8 mouse cellular contexts compared by ENCODE assay signal in genomic region chr5:115489699-115490637, GRCm38 (mm10). TPM values are rescaled to one million over a fixed set of nuclear protein-coding genes. Genes with fewer than 3 reads are reported as not detected.
A peak's percentile ranks its signal among the peaks of the same experiment; 100 is the strongest.
DNase-seq lines count a peak whose midpoint lies in the region; TF ChIP-seq lines count a peak whose summit lies in the region.

No protein-coding gene starts in this region.

- no peaks in the 10 kb centered on the region for H3K36me3 ChIP-seq in megakaryocyte, embryonic 14.5 days (replicated peaks; ENCODE audit: low read length)

- intact Hi-C loops in gastrocnemius, adult 2 months (cut with DNase I): no loop called here

- peaks cover 39% of the 10 kb centered on the region for H3K4me1 ChIP-seq in megakaryocyte, embryonic 14.5 days

- H3K9me3 ChIP-seq in megakaryocyte, embryonic 14.5 days: no peaks in the 10 kb centered on the region

- peak overlapping the region; percentile 76 for H3K4me3 ChIP-seq in gastrocnemius, adult 2 months
- peak overlapping the region; percentile 94 for H3K4me3 ChIP-seq in megakaryocyte, embryonic 14.5 days (replicated peaks)

- TF ChIP-seq CTCF in gastrocnemius, adult 2 months (IDR thresholded peaks at IDR 0.05): no peak

- DNase-seq in ZHBTc4 (ENCODE audit: low read depth, low spot score): peak; percentile 98
- peak; percentile 69 to 80 for DNase-seq in cerebellum, postnatal 4 days (ENCODE audit: low spot score in 2 of 2)
- peak; percentile 93 for DNase-seq in gastrocnemius, adult 2 months
- DNase-seq in hindlimb bud, embryonic 11.5 days (ENCODE audit: extremely low spot score, low read depth, low spot score): peak; percentile 91
- DNase-seq in left cerebral cortex, adult 8-10 months (ENCODE audit: low spot score in 2 of 2): peak; percentile 84 to 89
- peak; percentile 89 to 93 for DNase-seq in right cerebral cortex, postnatal 10 days (ENCODE audit: low spot score in 2 of 2)
- DNase-seq in urinary bladder, postnatal 4 days (ENCODE audit: low spot score in 2 of 2): peak; percentile 82

- peaks cover 10% of the 10 kb centered on the region for H3K27me3 ChIP-seq in megakaryocyte, embryonic 14.5 days (replicated peaks)

- peak overlapping the region; percentile 100 for H3K27ac ChIP-seq in gastrocnemius, adult 2 months

RNA-seq across cellular contexts. Expression of gene Sirt4, which starts 5.4 kb away (rescaled TPM):
- 10 to 100 TPM; 10.9 to 17.3 TPM for total RNA-seq in gastrocnemius, adult 2 months (2021)
- 10 to 100 TPM; 27.1 to 38.6 (median 33.1) TPM for total RNA-seq in left cerebral cortex, adult 8-10 months (2022)
- 3.1 TPM in 1 of 2 replicates, not detected in the other for polyA plus RNA-seq in megakaryocyte, embryonic 14.5 days (2012; ENCODE audit: insufficient read depth, low replicate concordance)

RNA-seq across cellular contexts. Expression of gene Pxn, which starts 16.5 kb away (rescaled TPM):
- 10 to 100 TPM; 79.2 to 95.2 TPM for total RNA-seq in gastrocnemius, adult 2 months (2021)
- 10 to 100 TPM; 18.3 to 27.8 (median 22.9) TPM for total RNA-seq in left cerebral cortex, adult 8-10 months (2022)
- 63.1 and 67.7 TPM in 2 replicates for polyA plus RNA-seq in megakaryocyte, embryonic 14.5 days (2012; ENCODE audit: insufficient read depth, low replicate concordance)

RNA-seq across cellular contexts. Expression of gene Pla2g1b, which starts 23.9 kb away (rescaled TPM):
- total RNA-seq in gastrocnemius, adult 2 months (2021): not detected
- total RNA-seq in left cerebral cortex, adult 8-10 months (2022): not detected
- not detected in 2 replicates for polyA plus RNA-seq in megakaryocyte, embryonic 14.5 days (2012; ENCODE audit: insufficient read depth, low replicate concordance)

Comparison
In these comparisons a context has a peak if more than half of its experiments do, and no peak if none do; other contexts are left out.
1. Peak in every context shown above with its lines: DNase-seq, H3K4me3 ChIP-seq and H3K27ac ChIP-seq.